Mouse (Mus musculus) megakaryocyte, embryonic 14.5 days (primary cell): ENCODE results near the gene Tnni1.

Source experiments
- FLI1 ChIP-seq: IDR thresholded peaks from 2 replicates; pipeline ENCODE4 v1.6.1; 2012; ENCODE audit warnings: low read length, inconsistent platforms, mixed read lengths
- GATA1 ChIP-seq: IDR thresholded peaks from 3 replicates; pipeline ENCODE4 v1.6.1; 2012; ENCODE audit warnings: mixed read lengths, low read length, inconsistent platforms, borderline replicate concordance

DNA sequence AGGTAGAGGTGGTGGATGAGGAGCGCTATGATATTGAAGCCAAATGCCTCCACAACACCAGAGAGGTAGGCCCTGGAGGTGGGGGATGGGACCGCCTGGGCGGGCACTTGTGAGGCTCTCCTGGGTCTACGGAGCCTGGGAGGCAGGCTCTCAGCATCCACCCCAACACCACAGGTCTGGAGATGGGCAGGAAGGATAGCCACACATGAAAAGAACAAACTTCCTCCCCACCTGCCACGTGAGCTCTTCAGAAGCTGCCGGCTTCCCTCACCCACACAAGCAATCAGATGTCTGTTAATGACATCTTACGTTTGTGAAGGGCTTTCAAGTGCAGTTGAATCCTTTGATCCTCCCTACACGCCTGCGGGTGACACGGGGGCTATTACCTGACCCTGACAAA, 28.3 kb downstream of the Tnni1 start:
- TF ChIP-seq FLI1, result no peak
- no peak for TF ChIP-seq GATA1
